Mouse (Mus musculus): Measurements from ENCODE around the gene Gucd1. TPM values are rescaled to one million over a fixed set of nuclear protein-coding genes. Genes with fewer than 3 reads are reported as not detected.
"Not testable (repeated sequence)": the region's sequence is repeated elsewhere in the genome, so short reads cannot be mapped to it uniquely, and the experiment has no call there.

Gene Gucd1
- polyA plus RNA-seq, 2 experiments, result 34.0 to 39.2 TPM

DNA sequence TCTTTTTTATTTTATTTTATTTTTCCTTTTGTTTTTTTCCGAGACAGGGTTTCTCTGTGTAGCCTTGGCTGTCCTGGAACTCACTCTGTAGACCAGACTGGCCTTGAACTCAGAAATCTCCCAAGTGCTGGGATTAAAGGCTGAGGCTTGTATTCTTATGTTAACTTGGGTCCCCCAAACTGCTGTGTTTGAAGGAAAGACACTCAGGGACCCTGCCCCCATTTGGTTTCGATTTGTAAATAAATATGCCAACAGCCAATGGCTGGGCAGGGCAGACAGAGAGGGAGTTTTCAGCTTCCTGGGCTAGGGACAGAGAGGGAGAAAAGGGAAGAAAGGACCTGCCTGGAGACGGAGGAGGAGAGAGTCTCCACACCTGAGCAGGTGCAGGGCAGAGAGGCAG is 18.0 kb downstream of the Gucd1 start:
- Histone ChIP-seq H3K9ac (ENCODE audit: low read depth, low read length, severe bottlenecking) (no peak overlapping the region), H3K27me3 (ENCODE audit: control insufficient read depth, insufficient read depth, low read length) (no peaks in the 10 kb centered on the region), H3K36me3 (ENCODE audit: control insufficient read depth, insufficient read depth, low read length) (no peaks in the 10 kb centered on the region), H3K4me1 (ENCODE audit: control insufficient read depth, insufficient read depth, low read length) (no peaks in the 10 kb centered on the region), H3K4me2 (replicated peaks; ENCODE audit: low read depth, low read length, severe bottlenecking) (no peak overlapping the region), H3K4me3 (replicated peaks; ENCODE audit: low read length) (no peak overlapping the region), H3K9me3 (ENCODE audit: control insufficient read depth, low read length) (no peaks in the 10 kb centered on the region), H3K27ac (replicated peaks; ENCODE audit: low read depth, low read length) (no peak overlapping the region)
- no peak for TF ChIP-seq POLR2A (IDR thresholded peaks at IDR 0.05; ENCODE audit: borderline replicate concordance, extremely low read depth, insufficient read depth, insufficient read length)
- 47% methylated on average over 3 of the region's 3 CpGs for WGBS
- DNase-seq (ENCODE audit: low spot score) (no peak), ATAC-seq (ENCODE audit: low FRiP score, low read depth) (no peak)

DNA sequence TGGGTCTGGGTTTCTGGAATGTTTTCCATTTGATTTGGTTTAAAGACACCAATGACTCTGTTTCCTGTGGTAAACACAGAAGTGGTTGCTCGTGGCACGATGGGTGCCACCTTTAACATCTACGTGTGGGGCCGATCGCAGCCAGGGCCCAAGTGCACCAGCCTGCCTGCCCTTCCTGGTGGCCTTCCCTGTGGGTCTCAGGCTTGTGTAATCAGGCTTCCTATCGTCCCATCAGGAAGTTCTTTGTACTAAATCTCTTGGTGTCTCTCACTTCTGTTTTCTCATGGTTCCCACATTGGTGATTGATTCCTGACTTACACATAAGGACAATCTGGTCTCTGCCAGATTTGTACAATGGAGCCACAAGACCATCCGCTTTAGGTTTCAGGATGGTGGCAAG is 18.6 kb downstream of the Gucd1 start:
- DNase-seq (ENCODE audit: low spot score); H3K27ac ChIP-seq (replicated peaks; ENCODE audit: low read depth, low read length); ATAC-seq (ENCODE audit: low FRiP score, low read depth); H3K27me3 ChIP-seq (ENCODE audit: control insufficient read depth, insufficient read depth, low read length); H3K4me2 ChIP-seq (replicated peaks; ENCODE audit: low read depth, low read length, severe bottlenecking); H3K9ac ChIP-seq (ENCODE audit: low read depth, low read length, severe bottlenecking); H3K9me3 ChIP-seq (ENCODE audit: control insufficient read depth, low read length); H3K4me3 ChIP-seq (replicated peaks; ENCODE audit: low read length); H3K4me1 ChIP-seq (ENCODE audit: control insufficient read depth, insufficient read depth, low read length); H3K36me3 ChIP-seq (ENCODE audit: control insufficient read depth, insufficient read depth, low read length): not testable (repeated sequence)
- WGBS, result 98% methylated on average over 7 of the region's 7 CpGs

DNA sequence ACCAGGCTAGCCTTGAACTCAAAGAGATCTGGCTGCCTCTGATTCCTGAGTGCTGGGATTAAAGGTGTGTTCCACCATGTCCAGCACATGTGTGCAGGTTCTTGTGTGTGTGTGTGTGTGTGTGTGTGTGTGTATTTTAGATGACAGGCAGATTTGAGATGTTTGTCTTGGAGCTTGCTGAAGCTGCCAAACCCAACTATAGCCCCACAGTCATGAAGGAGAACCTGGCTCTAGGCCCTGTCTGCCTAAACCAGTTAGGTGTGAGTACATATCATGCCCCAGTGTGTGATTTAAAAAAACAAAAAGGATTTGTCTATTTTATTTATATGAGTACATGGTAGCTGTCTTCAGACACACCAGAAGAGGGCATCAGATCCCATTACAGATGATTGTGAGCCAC is 21.9 kb downstream of the Gucd1 start:
- H3K4me2 ChIP-seq (replicated peaks; ENCODE audit: low read depth, low read length, severe bottlenecking), result no peak overlapping the region
- H3K9me3 ChIP-seq (ENCODE audit: control insufficient read depth, low read length), result no peaks in the 10 kb centered on the region
- no peaks in the 10 kb centered on the region for H3K4me1 ChIP-seq (ENCODE audit: control insufficient read depth, insufficient read depth, low read length)
- no peak overlapping the region for H3K9ac ChIP-seq (ENCODE audit: low read depth, low read length, severe bottlenecking)
- no peak for TF ChIP-seq POLR2A (IDR thresholded peaks at IDR 0.05; ENCODE audit: borderline replicate concordance, extremely low read depth, insufficient read depth, insufficient read length)
- ATAC-seq (ENCODE audit: low FRiP score, low read depth) (no peak), DNase-seq (ENCODE audit: low spot score) (no peak)
- H3K36me3 ChIP-seq (ENCODE audit: control insufficient read depth, insufficient read depth, low read length), result no peaks in the 10 kb centered on the region
- H3K27me3 ChIP-seq (ENCODE audit: control insufficient read depth, insufficient read depth, low read length), result no peaks in the 10 kb centered on the region
- H3K27ac ChIP-seq (replicated peaks; ENCODE audit: low read depth, low read length), result no peak overlapping the region
- H3K4me3 ChIP-seq (replicated peaks; ENCODE audit: low read length), result no peak overlapping the region

DNA sequence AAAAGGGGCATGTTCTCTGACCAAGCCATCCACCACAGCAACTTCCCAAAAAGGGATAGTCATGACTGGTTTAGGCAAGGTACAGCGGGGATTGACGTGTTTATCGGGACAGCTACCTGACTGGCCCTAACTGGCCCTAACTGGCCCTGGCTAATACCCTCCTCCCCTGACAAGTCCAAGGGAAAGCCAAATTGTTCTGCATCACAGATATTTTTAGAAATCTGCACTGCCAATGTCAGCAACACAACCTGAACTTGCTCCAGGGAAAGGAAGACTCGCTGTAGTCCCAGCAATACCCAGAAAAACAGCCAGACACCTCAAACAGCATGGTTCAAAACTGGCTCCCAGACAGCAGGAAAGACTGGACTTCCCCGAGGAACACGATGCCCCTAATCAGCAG is 22.5 kb downstream of the Gucd1 start:
- no peaks in the 10 kb centered on the region for H3K4me1 ChIP-seq (ENCODE audit: control insufficient read depth, insufficient read depth, low read length)
- H3K4me3 ChIP-seq (replicated peaks; ENCODE audit: low read length), result no peak overlapping the region
- ATAC-seq (ENCODE audit: low FRiP score, low read depth) (no peak), DNase-seq (ENCODE audit: low spot score) (no peak)
- H3K9ac ChIP-seq (ENCODE audit: low read depth, low read length, severe bottlenecking), result no peak overlapping the region
- WGBS, result 68% methylated on average over 6 of the region's 6 CpGs
- no peaks in the 10 kb centered on the region for H3K9me3 ChIP-seq (ENCODE audit: control insufficient read depth, low read length)
- no peak overlapping the region for H3K4me2 ChIP-seq (replicated peaks; ENCODE audit: low read depth, low read length, severe bottlenecking)
- H3K27me3 ChIP-seq (ENCODE audit: control insufficient read depth, insufficient read depth, low read length), result no peaks in the 10 kb centered on the region
- TF ChIP-seq POLR2A (IDR thresholded peaks at IDR 0.05; ENCODE audit: borderline replicate concordance, extremely low read depth, insufficient read depth, insufficient read length), result no peak
- H3K27ac ChIP-seq (replicated peaks; ENCODE audit: low read depth, low read length), result no peak overlapping the region
- no peaks in the 10 kb centered on the region for H3K36me3 ChIP-seq (ENCODE audit: control insufficient read depth, insufficient read depth, low read length)

DNA sequence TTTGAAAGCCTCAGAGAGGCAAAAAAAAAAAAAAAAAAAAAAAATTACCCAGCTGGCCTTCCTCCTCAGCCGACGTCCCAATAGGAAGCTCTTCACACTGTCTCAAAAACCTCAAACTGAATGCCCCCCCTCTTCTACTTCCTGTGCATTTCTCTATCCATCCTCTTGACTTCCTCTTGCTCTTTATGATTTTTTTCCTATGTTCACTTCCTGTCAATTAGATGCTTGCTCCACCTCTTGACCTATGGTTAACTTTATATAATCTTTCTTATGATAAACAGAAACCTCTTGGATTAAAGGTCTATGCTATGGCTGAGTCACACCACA is 25.9 kb downstream of the Gucd1 start:
- Histone ChIP-seq H3K27ac (replicated peaks; ENCODE audit: low read depth, low read length) (no peak overlapping the region), H3K27me3 (ENCODE audit: control insufficient read depth, insufficient read depth, low read length) (no peaks in the 10 kb centered on the region), H3K4me3 (replicated peaks; ENCODE audit: low read length) (no peak overlapping the region), H3K4me2 (replicated peaks; ENCODE audit: low read depth, low read length, severe bottlenecking) (no peak overlapping the region), H3K9me3 (ENCODE audit: control insufficient read depth, low read length) (no peaks in the 10 kb centered on the region), H3K4me1 (ENCODE audit: control insufficient read depth, insufficient read depth, low read length) (no peaks in the 10 kb centered on the region), H3K36me3 (ENCODE audit: control insufficient read depth, insufficient read depth, low read length) (no peaks in the 10 kb centered on the region), H3K9ac (ENCODE audit: low read depth, low read length, severe bottlenecking) (no peak overlapping the region)
- TF ChIP-seq POLR2A (IDR thresholded peaks at IDR 0.05; ENCODE audit: borderline replicate concordance, extremely low read depth, insufficient read depth, insufficient read length), result no peak
- WGBS, result 80% methylated on average over 2 of the region's 2 CpGs
- ATAC-seq (ENCODE audit: low FRiP score, low read depth), result no peak
- no peak for DNase-seq (ENCODE audit: low spot score)

DNA sequence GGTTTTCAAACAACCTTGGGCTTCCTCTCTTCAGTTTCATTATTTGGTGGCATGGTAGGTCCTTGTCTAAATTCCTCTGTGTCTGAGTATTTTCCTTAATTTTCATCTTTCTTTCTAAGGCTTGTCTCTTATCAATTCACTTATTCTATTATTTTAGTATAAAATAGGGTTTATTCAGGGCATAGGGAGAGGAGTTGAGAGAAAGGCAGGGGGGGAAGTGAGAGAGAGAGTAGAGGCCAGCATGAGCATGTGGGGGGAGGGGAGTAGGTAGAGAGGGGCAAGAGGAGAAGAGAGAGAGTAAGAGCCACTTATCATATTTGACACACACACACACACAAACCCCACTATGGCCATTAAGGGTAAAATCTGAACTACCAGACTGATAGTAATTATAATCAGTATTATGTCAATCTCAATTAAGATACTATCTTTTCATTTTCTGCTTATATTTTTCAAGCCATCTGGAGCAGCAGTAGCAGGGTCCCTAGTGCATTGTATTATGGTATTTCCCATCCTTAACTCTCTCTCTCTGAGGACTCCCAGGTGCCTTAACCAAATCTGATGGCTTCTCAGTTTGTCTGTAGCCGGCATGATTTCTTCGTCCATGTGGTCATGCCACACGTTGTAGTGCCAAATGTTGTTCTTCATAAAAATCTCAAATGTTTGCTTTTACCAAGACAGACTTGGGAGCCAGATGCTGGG is 26.4 kb downstream of the Gucd1 start:
- ATAC-seq (ENCODE audit: low FRiP score, low read depth), result no peak
- DNase-seq (ENCODE audit: low spot score), result no peak
- Histone ChIP-seq H3K27me3 (ENCODE audit: control insufficient read depth, insufficient read depth, low read length) (no peaks in the 10 kb centered on the region), H3K9me3 (ENCODE audit: control insufficient read depth, low read length) (no peaks in the 10 kb centered on the region), H3K4me2 (replicated peaks; ENCODE audit: low read depth, low read length, severe bottlenecking) (no peak overlapping the region), H3K4me3 (replicated peaks; ENCODE audit: low read length) (no peak overlapping the region), H3K9ac (ENCODE audit: low read depth, low read length, severe bottlenecking) (no peak overlapping the region), H3K36me3 (ENCODE audit: control insufficient read depth, insufficient read depth, low read length) (no peaks in the 10 kb centered on the region), H3K4me1 (ENCODE audit: control insufficient read depth, insufficient read depth, low read length) (no peaks in the 10 kb centered on the region), H3K27ac (replicated peaks; ENCODE audit: low read depth, low read length) (no peak overlapping the region)
- WGBS, result 82% methylated on average over 3 of the region's 3 CpGs
- TF ChIP-seq POLR2A (IDR thresholded peaks at IDR 0.05; ENCODE audit: borderline replicate concordance, extremely low read depth, insufficient read depth, insufficient read length), result no peak

Data from limb, embryonic 14.5 days (tissue).